Mouse (Mus musculus) kidney, embryonic 16.5 days (tissue): ENCODE data around the gene Chac1. TPM values are rescaled to one million over a fixed set of nuclear protein-coding genes. Genes with fewer than 3 reads are reported as not detected.

ENCODE experiments used
- ATAC-seq: fragments of 200-750 bp; cut with Nextera tagmentation; 2 replicates; pipeline ENCODE4 v1.8.0; 2017; ENCODE audit warnings: moderate TSS enrichment; ENCODE audit not compliant: low FRiP score, low TSS enrichment
- H3K27ac ChIP-seq: fragments of 300-500 bp; sonication (generic); 2 replicates; pipeline ENCODE4 v1.5.1; 2014; ENCODE audit warnings: low read length
- H3K27me3 ChIP-seq: fragments of 300-500 bp; sonication (generic); 2 replicates; pipeline ENCODE4 v1.6.1; 2014; ENCODE audit warnings: low read length, control low read depth, mixed read lengths; ENCODE audit not compliant: insufficient read depth
- H3K36me3 ChIP-seq: fragments of 300-500 bp; sonication (generic); 2 replicates; pipeline ENCODE4 v1.6.1; 2014; ENCODE audit warnings: low read length, control low read depth, mixed read lengths; ENCODE audit not compliant: insufficient read depth
- H3K4me1 ChIP-seq: fragments of 300-500 bp; sonication (generic); 2 replicates; pipeline ENCODE4 v1.6.1; 2014; ENCODE audit warnings: low read length, control low read depth, mixed read lengths; ENCODE audit not compliant: insufficient read depth
- H3K4me2 ChIP-seq: fragments of 300-500 bp; sonication (generic); replicated peaks from 2 replicates; pipeline ENCODE4 v1.6.1; 2014; ENCODE audit warnings: low read depth, low read length
- H3K4me3 ChIP-seq: fragments of 300-500 bp; sonication (generic); 2 replicates; pipeline ENCODE4 v1.5.1; 2014; ENCODE audit warnings: mild to moderate bottlenecking, low read length
- H3K9ac ChIP-seq: fragments of 300-500 bp; sonication (generic); replicated peaks from 2 replicates; pipeline ENCODE4 v1.6.1; 2014; ENCODE audit warnings: low read length
- H3K9me3 ChIP-seq: fragments of 300-500 bp; sonication (generic); 2 replicates; pipeline ENCODE4 v1.6.1; 2016; ENCODE audit warnings: low read length, control low read depth
- WGBS: fragments of 180-500 bp; shearing (Covaris S2); extraction: QIAGEN DNeasy Blood & Tissue Kit; methylation state at CpG from one replicate; pipeline ENCODE4 v1.1.7; 2014; 5-methylcytosine and 5-hydroxymethylcytosine counted together
- polyA plus RNA-seq: library from polyadenylated mRNA; unstranded; fragments of >200 nt; fragmentation: Nextera tagmentation; extraction: Ambion mirVana; gene quantifications from 2 replicates; pipeline ENCODE4 v1.2.1, GENCODE M21; 2015

The Chac1 gene
- polyA plus RNA-seq, 1 experiment from 2014 or later = 1.3 TPM

GRCm38 (mm10) chr2:119398252-119398651 is 47.2 kb downstream of the Chac1 start:
- no peaks in the 10 kb centered on the region for H3K9me3 ChIP-seq

GRCm38 (mm10) chr2:119398665-119399064 is 47.6 kb downstream of the Chac1 start:
- H3K4me1 ChIP-seq = no peaks in the 10 kb centered on the region
- no peak overlapping the region for H3K4me3 ChIP-seq
- H3K27ac ChIP-seq = no peak overlapping the region
- no peak; the same call in 1 of the 2 replicates for ATAC-seq
- H3K9ac ChIP-seq = no peak overlapping the region
- H3K36me3 ChIP-seq = peaks cover 22% of the 10 kb centered on the region
- H3K4me2 ChIP-seq = no peak overlapping the region
- WGBS = 50% methylated on average over 1 of the region's 1 CpGs
- no peaks in the 10 kb centered on the region for H3K9me3 ChIP-seq
- no peaks in the 10 kb centered on the region for H3K27me3 ChIP-seq

More at GRCm38 (mm10) chr2:119398252-119398651, 47.2 kb downstream of the Chac1 start:
- H3K4me2 ChIP-seq = no peak overlapping the region
- no peak for ATAC-seq
- 86% methylated on average over 5 of the region's 5 CpGs for WGBS
- no peaks in the 10 kb centered on the region for H3K4me1 ChIP-seq
- no peak overlapping the region for H3K9ac ChIP-seq
- H3K27me3 ChIP-seq = no peaks in the 10 kb centered on the region
- peaks cover 24% of the 10 kb centered on the region for H3K36me3 ChIP-seq
- no peak overlapping the region for H3K4me3 ChIP-seq
- H3K27ac ChIP-seq = no peak overlapping the region

GRCm38 (mm10) chr2:119399313-119399712 is 48.3 kb downstream of the Chac1 start:
- H3K36me3 ChIP-seq = peaks cover 17% of the 10 kb centered on the region
- no peak overlapping the region for H3K4me3 ChIP-seq
- H3K4me1 ChIP-seq = no peaks in the 10 kb centered on the region
- no peak overlapping the region for H3K4me2 ChIP-seq
- no peak for ATAC-seq
- H3K27me3 ChIP-seq = no peaks in the 10 kb centered on the region
- no peak overlapping the region for H3K27ac ChIP-seq
- no peak overlapping the region for H3K9ac ChIP-seq
- H3K9me3 ChIP-seq = no peaks in the 10 kb centered on the region

Other genes with a start within 250 kb of the Chac1 start
- 50.7 and 51.8 TPM in 2 replicates for gene Rad51, start 238.4 kb upstream of the Chac1 start, polyA plus RNA-seq
- gene Rmdn3, start 194.2 kb upstream of the Chac1 start, polyA plus RNA-seq = 46.4 and 47.0 TPM in 2 replicates
- 34.5 and 38.8 TPM in 2 replicates for gene Gchfr, start 183.5 kb upstream of the Chac1 start, polyA plus RNA-seq
- 0.56 and 0.85 TPM in 2 replicates for gene Gm14137, start 176.7 kb upstream of the Chac1 start, polyA plus RNA-seq
- gene Zfyve19, start 142.6 kb upstream of the Chac1 start, polyA plus RNA-seq = 64.1 and 67.2 TPM in 2 replicates
- gene Dnajc17, start 142.4 kb upstream of the Chac1 start, polyA plus RNA-seq = 21.0 and 21.6 TPM in 2 replicates
- 1.0 and 1.2 TPM in 2 replicates for gene Ppp1r14d, start 121.3 kb upstream of the Chac1 start, polyA plus RNA-seq
- gene Spint1, start 113.9 kb upstream of the Chac1 start, polyA plus RNA-seq = 48.9 and 49.4 TPM in 2 replicates
- gene Rhov, start 80.0 kb upstream of the Chac1 start, polyA plus RNA-seq = 1.8 and 2.3 TPM in 2 replicates
- 23.0 and 23.1 TPM in 2 replicates for gene Vps18, start 62.5 kb upstream of the Chac1 start, polyA plus RNA-seq
- gene Dll4, start 25.4 kb upstream of the Chac1 start, polyA plus RNA-seq = 12.9 and 13.5 TPM in 2 replicates
- 3.9 and 5.0 TPM in 2 replicates for gene Ino80, start 126.5 kb downstream of the Chac1 start, polyA plus RNA-seq
- gene Exd1, start 196.4 kb downstream of the Chac1 start, polyA plus RNA-seq = 0.41 and 0.84 TPM in 2 replicates
- gene Chp1, start 196.5 kb downstream of the Chac1 start, polyA plus RNA-seq = 66.1 and 68.6 TPM in 2 replicates